Comparison of ENCODE assay signal across 9 mouse cellular contexts in genomic region chr5:8489471-8490110, GRCm38 (mm10).
DNase-seq lines count a peak whose midpoint lies in the region; ATAC-seq and TF ChIP-seq lines count a peak whose summit lies in the region.
"Had no signal": no experiment of that assay in that cellular context is flagged by ENCODE, and none has a peak within 500 bp of the region (broad histone marks: within the 10 kb centered on the region; RNA-seq: fewer than 3 reads in every experiment).

No protein-coding gene starts in this region.

- H3K4me2 ChIP-seq in forebrain, embryonic 15.5 days (replicated peaks), result no peak overlapping the region
- H3K4me2 ChIP-seq: stomach, embryonic 15.5 days had no signal

- TF ChIP-seq POLR2A in heart, adult 2 months (IDR thresholded peaks at IDR 0.05; ENCODE audit: insufficient read depth, low read depth, low read length), result no peak
- no peak for TF ChIP-seq POLR2A in MEL (IDR thresholded peaks at IDR 0.05; ENCODE audit: control insufficient read depth in 1 of 2, insufficient read depth in 1 of 2, low read depth in 1 of 2, low read length in 2 of 2, poor library complexity in 1 of 2)

- intact Hi-C loops in heart, adult 2 months (cut with DNase I), result loop anchor here (1.0 to 10.0 kb wide), 3 partner anchors 183 to 555 kb away; no protein-coding TSS in a partner anchor

- H3K9me3 ChIP-seq in MEL (replicated peaks; ENCODE audit: insufficient read depth, low read length), result no peaks in the 10 kb centered on the region
- no peaks in the 10 kb centered on the region for H3K9me3 ChIP-seq in forebrain, embryonic 15.5 days
- H3K9me3 ChIP-seq: stomach, embryonic 15.5 days had no signal

- no peaks in the 10 kb centered on the region for H3K4me1 ChIP-seq in heart, adult 2 months (ENCODE audit: control insufficient read depth, insufficient read depth, low read length)
- H3K4me1 ChIP-seq in MEL (ENCODE audit: control insufficient read depth in 1 of 2, insufficient read depth in 2 of 2, low read length in 2 of 2), result no peaks in the 10 kb centered on the region
- peaks cover 11% of the 10 kb centered on the region for H3K4me1 ChIP-seq in forebrain, embryonic 15.5 days
- H3K4me1 ChIP-seq: stomach, embryonic 15.5 days had no signal

- no peak overlapping the region for H3K4me3 ChIP-seq in heart, adult 2 months
- no peak overlapping the region for H3K4me3 ChIP-seq in MEL (ENCODE audit: control insufficient read depth in 1 of 2, insufficient read depth in 1 of 2, low read depth in 2 of 2, low read length in 2 of 2)
- H3K4me3 ChIP-seq in forebrain, embryonic 15.5 days, result no peak overlapping the region
- H3K4me3 ChIP-seq: stomach, embryonic 15.5 days had no signal

- DNase-seq in heart, adult 2 months, result no peak
- DNase-seq in heart, adult 11 months, result no peak
- peak; percentile 61 for DNase-seq in MEL (ENCODE audit: low read depth, low spot score)
- DNase-seq in lung, postnatal 14 days, result peak; percentile 1
- DNase-seq in Muller cell, postnatal 12 days (ENCODE audit: inconsistent ontology term), result no peak
- no peak for DNase-seq in gastrocnemius, postnatal 4 days (ENCODE audit: low spot score in 2 of 2)
- no peak for DNase-seq in spleen, postnatal 14 days (ENCODE audit: low spot score in 2 of 2)

- ATAC-seq in forebrain, embryonic 15.5 days (replicated peaks), result peak; percentile 82

- no peak overlapping the region for H3K9ac ChIP-seq in heart, adult 2 months (ENCODE audit: low read depth, low read length)
- H3K9ac ChIP-seq in MEL (ENCODE audit: control insufficient read depth, low read depth, low read length, poor library complexity, severe bottlenecking), result no peak overlapping the region
- no peak overlapping the region for H3K9ac ChIP-seq in forebrain, embryonic 15.5 days (replicated peaks)
- H3K9ac ChIP-seq: stomach, embryonic 15.5 days had no signal

- TF ChIP-seq EP300 in heart, adult 2 months (IDR thresholded peaks at IDR 0.05; ENCODE audit: insufficient read depth, low read depth, low read length), result no peak
- no peak for TF ChIP-seq EP300 in MEL (IDR thresholded peaks at IDR 0.05; ENCODE audit: low read depth in 1 of 2, low read length in 2 of 2)

- no peaks in the 10 kb centered on the region for H3K36me3 ChIP-seq in heart, adult 2 months (ENCODE audit: control insufficient read depth, insufficient read depth, low read length)
- H3K36me3 ChIP-seq in MEL (ENCODE audit: control insufficient read depth in 1 of 2, insufficient read depth in 2 of 2, low read length in 2 of 2), result peaks cover 0 to 2% of the 10 kb centered on the region in 2 experiments; a peak in 1 of 4 replicates
- no peaks in the 10 kb centered on the region for H3K36me3 ChIP-seq in forebrain, embryonic 15.5 days
- H3K36me3 ChIP-seq: stomach, embryonic 15.5 days had no signal

- H3K27me3 ChIP-seq in heart, adult 2 months (ENCODE audit: control insufficient read depth, insufficient read depth, low read length), result no peaks in the 10 kb centered on the region
- H3K27me3 ChIP-seq in MEL (ENCODE audit: control insufficient read depth in 1 of 2, insufficient read depth in 2 of 2, low read length in 2 of 2), result peaks cover 0 to 4% of the 10 kb centered on the region in 2 experiments; a peak in 3 of 4 replicates
- no peaks in the 10 kb centered on the region for H3K27me3 ChIP-seq in forebrain, embryonic 15.5 days
- H3K27me3 ChIP-seq: stomach, embryonic 15.5 days had no signal

- H3K79me2 ChIP-seq in heart, adult 2 months (replicated peaks; ENCODE audit: control insufficient read depth, insufficient read depth, low read length), result no peaks in the 10 kb centered on the region
- no peaks in the 10 kb centered on the region for H3K79me2 ChIP-seq in MEL (ENCODE audit: control insufficient read depth, insufficient read depth, low read length, poor library complexity)

- peak; percentile 72 for TF ChIP-seq CTCF in heart, adult 2 months (IDR thresholded peaks at IDR 0.05)
- peak; percentile 18 to 80 (median 18); a peak in 3 of 6 replicates for TF ChIP-seq CTCF in MEL (IDR thresholded peaks at IDR 0.05 in 2 of 3, conservative IDR thresholded peaks at IDR 0.05 in 1 of 3; ENCODE audit: control insufficient read depth in 1 of 3, insufficient read depth in 1 of 3, low read depth in 2 of 3, low read length in 3 of 3, poor library complexity in 1 of 3, severe bottlenecking in 1 of 3)

- no peak overlapping the region for H3K27ac ChIP-seq in heart, adult 2 months
- H3K27ac ChIP-seq in MEL (ENCODE audit: control insufficient read depth, low read depth, low read length), result no peak overlapping the region
- H3K27ac ChIP-seq in forebrain, embryonic 15.5 days (replicated peaks), result 0 out of 2 replicates have a peak overlapping the region, but pooled peaks have one; percentile 3
- H3K27ac ChIP-seq: stomach, embryonic 15.5 days had no signal

- WGBS in heart, adult 2 months, result 23% methylated on average over 6 of the region's 6 CpGs
- 24% methylated on average over 6 of the region's 6 CpGs for WGBS in forebrain, embryonic 15.5 days

- peak; percentile 96 for TF ChIP-seq RAD21 in MEL (IDR thresholded peaks at IDR 0.05; ENCODE audit: low read depth, low read length)

TF ChIP-seq in MEL, 35 proteins besides CTCF, POLR2A, EP300 and RAD21:
- TF ChIP-seq ZNF384 (IDR thresholded peaks at IDR 0.05; ENCODE audit: low read depth, low read length), result no peak
- TF ChIP-seq TCF12 (IDR thresholded peaks at IDR 0.05; ENCODE audit: low read depth, low read length), result no peak
- TF ChIP-seq USF1 (IDR thresholded peaks at IDR 0.05; ENCODE audit: low read depth, low read length), result no peak
- TF ChIP-seq NELFE (IDR thresholded peaks at IDR 0.05; ENCODE audit: low read depth, low read length), result no peak
- no peak for TF ChIP-seq UBTF (IDR thresholded peaks at IDR 0.05; ENCODE audit: borderline replicate concordance, insufficient read depth, low read depth, low read length)
- TF ChIP-seq POLR2AphosphoS5 (IDR thresholded peaks at IDR 0.05; ENCODE audit: borderline replicate concordance, low read depth, low read length), result no peak
- peak; percentile 89 for TF ChIP-seq ZC3H11A (IDR thresholded peaks at IDR 0.05; ENCODE audit: low read depth, low read length)
- TF ChIP-seq JUND (IDR thresholded peaks at IDR 0.05; ENCODE audit: low read depth, low read length), result peak; percentile 37; the same call in 1 of the 2 replicates
- no peak for TF ChIP-seq ZMIZ1 (IDR thresholded peaks at IDR 0.05; ENCODE audit: low read depth, low read length)
- TF ChIP-seq MYC (IDR thresholded peaks at IDR 0.05; ENCODE audit: low read depth, low read length), result no peak
- TF ChIP-seq USF2 (IDR thresholded peaks at IDR 0.05; ENCODE audit: borderline replicate concordance in 1 of 2, insufficient read depth in 1 of 2, low read depth in 1 of 2, low read length in 2 of 2), result no peak
- TF ChIP-seq ZKSCAN1 (IDR thresholded peaks at IDR 0.05; ENCODE audit: low read depth, low read length), result no peak
- TF ChIP-seq BHLHE40 (IDR thresholded peaks at IDR 0.05; ENCODE audit: borderline replicate concordance, low read depth, low read length), result no peak
- peak; percentile 84 for TF ChIP-seq SMC3 (IDR thresholded peaks at IDR 0.05; ENCODE audit: low read depth, low read length)
- peak; percentile 29; the same call in 1 of the 2 replicates for TF ChIP-seq SIN3A (IDR thresholded peaks at IDR 0.05; ENCODE audit: low read length)
- TF ChIP-seq ELF1 (IDR thresholded peaks at IDR 0.05; ENCODE audit: low read depth, low read length), result no peak
- TF ChIP-seq CHD2 (IDR thresholded peaks at IDR 0.05; ENCODE audit: low read length), result no peak
- TF ChIP-seq TBP (IDR thresholded peaks at IDR 0.05; ENCODE audit: low read depth, low read length), result no peak
- TF ChIP-seq TAL1 (IDR thresholded peaks at IDR 0.05; ENCODE audit: low read length), result no peak
- no peak for TF ChIP-seq MYB (IDR thresholded peaks at IDR 0.05; ENCODE audit: low read depth, low read length)
- TF ChIP-seq ETS1 (IDR thresholded peaks at IDR 0.05; ENCODE audit: low read depth, low read length), result no peak
- no peak for TF ChIP-seq E2F4 (IDR thresholded peaks at IDR 0.05; ENCODE audit: borderline replicate concordance, low read depth, low read length)

Comparison
In these comparisons a context has a peak if more than half of its experiments do, and no peak if none do; other contexts are left out.
1. DNase-seq: peak in MEL (single experiment) and lung, postnatal 14 days (single experiment); none in heart, adult 2 months (0 of 2), heart, adult 11 months (single experiment), Muller cell, postnatal 12 days (single experiment), gastrocnemius, postnatal 4 days (0 of 2) and spleen, postnatal 14 days (0 of 2).